Mouse (Mus musculus) bone marrow, adult 2 months (tissue): ENCODE results near the gene Plekha3. TPM values are rescaled to one million over a fixed set of nuclear protein-coding genes. Genes with fewer than 3 reads are reported as not detected.
A peak's percentile ranks its signal among the peaks of the same experiment; 100 is the strongest.

Source experiments
- H3K27ac ChIP-seq: fragments of 200-500 bp; 2 replicates; pipeline ENCODE4 v1.5.1; 2012; ENCODE audit warnings: low read depth, mild to moderate bottlenecking, control low read depth, inconsistent platforms, low read length; ENCODE audit not compliant: control insufficient read depth, poor library complexity, insufficient read depth
- H3K4me1 ChIP-seq: fragments of 200-500 bp; 2 replicates; pipeline ENCODE4 v1.6.1; 2011; ENCODE audit warnings: low read length; ENCODE audit not compliant: control insufficient read depth, insufficient read depth
- H3K4me3 ChIP-seq: fragments of 200-500 bp; replicated peaks from 2 replicates; pipeline ENCODE3; 2011; ENCODE audit warnings: mild to moderate bottlenecking, low read depth, low read length, control low read depth; ENCODE audit not compliant: control insufficient read depth
- CTCF ChIP-seq: fragments of 200-500 bp; IDR thresholded peaks from 2 replicates; pipeline ENCODE4 v1.5.1; 2011; ENCODE audit warnings: low read length, control low read depth; ENCODE audit not compliant: control insufficient read depth, insufficient read depth
- POLR2A ChIP-seq: fragments of 200-500 bp; IDR thresholded peaks from 2 replicates; pipeline ENCODE4 v1.6.1; 2011; ENCODE audit warnings: low read depth, mild to moderate bottlenecking, control low read depth, low read length, borderline replicate concordance; ENCODE audit not compliant: control insufficient read depth
- WGBS: fragments of 180-500 bp; shearing (Covaris S2); methylation state at CpG from one replicate; pipeline ENCODE4 v1.1.7; 2018; 5-methylcytosine and 5-hydroxymethylcytosine counted together
- polyA plus RNA-seq: library from polyadenylated mRNA; stranded (reverse); fragments of >200 nt; gene quantifications from 2 replicates; pipeline ENCODE4 v1.2.4, GENCODE M21; 2011; ENCODE audit warnings: low replicate concordance; ENCODE audit not compliant: missing spikeins, insufficient read depth, insufficient read length

Gene Plekha3
- polyA plus RNA-seq, 1 experiment = 8.5 TPM

DNA sequence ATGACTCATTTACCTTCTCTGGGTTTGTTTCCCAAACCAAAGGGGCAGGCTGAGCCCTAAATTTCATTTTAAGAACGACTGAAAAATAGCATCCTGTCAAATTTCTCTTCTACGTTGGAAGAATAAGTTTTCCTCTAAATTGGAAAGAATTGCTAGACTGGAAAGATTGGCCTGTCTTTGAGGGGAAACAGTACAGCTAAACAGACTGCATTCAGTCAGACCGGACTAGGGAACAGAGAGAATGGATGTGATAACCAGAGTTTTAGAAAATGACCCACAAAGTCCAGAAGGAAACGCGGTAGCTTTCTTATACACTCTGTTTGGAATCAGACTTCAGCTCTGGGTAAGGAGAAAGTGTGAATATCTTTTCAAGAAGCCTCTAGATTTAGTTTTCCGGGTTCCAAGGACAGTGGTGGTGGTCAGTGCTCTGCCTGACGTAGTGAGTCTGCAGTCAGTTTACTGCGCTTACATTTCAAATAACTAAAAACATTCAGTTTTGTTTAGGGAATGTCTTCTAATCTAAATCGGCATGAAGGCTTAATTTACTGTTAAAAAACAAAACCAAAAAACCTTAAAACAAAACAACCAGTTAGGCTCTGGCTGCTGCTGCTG is 2.8 kb upstream of the Plekha3 start:
- no peak overlapping the region for H3K27ac ChIP-seq
- 2% methylated on average over 9 of the region's 9 CpGs for WGBS
- H3K4me1 ChIP-seq = no peaks in the 10 kb centered on the region; the same call in 1 of the 2 replicates
- peak overlapping the region; percentile 87 for H3K4me3 ChIP-seq
- no peak for TF ChIP-seq POLR2A
- TF ChIP-seq CTCF = no peak

GRCm38 (mm10) chr2:76672966-76673392 is 2.1 kb upstream of the Plekha3 start, which contains the start of gene Fkbp7:
Gene Fkbp7, minus strand, starts transcription at chr2:76673116.
- 0% methylated on average over 17 of the region's 17 CpGs for WGBS
- peak within 1 kb of the TSS; percentile 87 for H3K4me3 ChIP-seq
- peak within 1 kb of the TSS; percentile 47; the same call in 1 of the 2 replicates for H3K27ac ChIP-seq
- H3K4me1 ChIP-seq = no peaks in the 10 kb centered on the region; the same call in 1 of the 2 replicates
- TF ChIP-seq POLR2A (peak; percentile 72), CTCF (no peak; the same call in 1 of the 2 replicates)

DNA sequence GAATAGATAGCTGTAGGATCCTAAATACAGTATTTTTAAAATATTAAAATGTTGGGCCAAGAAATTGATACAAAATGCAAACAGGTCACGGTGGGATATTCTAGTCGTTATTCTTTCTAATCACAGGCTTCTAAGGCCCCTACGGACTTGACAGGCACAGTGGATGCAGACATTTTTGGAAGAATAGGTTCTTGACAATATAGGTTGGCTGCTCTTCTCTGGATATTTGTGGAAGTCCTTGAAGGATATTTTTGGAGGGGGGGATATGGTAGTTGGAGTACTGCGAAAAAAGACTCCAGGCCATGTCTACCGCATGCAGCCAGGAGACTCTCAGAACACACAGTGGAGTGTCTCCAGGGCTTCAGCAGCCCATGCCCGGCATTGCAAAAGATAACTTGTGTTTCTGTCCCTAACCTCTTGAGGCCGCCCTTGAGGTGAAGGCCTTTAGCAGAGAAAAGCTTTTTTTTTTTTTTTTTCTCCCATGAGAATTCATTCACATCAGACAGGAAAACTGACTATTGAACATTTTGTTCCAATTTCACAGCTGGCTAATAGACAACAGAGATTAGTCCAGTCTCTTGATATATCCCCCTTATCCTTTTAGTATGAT is 1.5 kb upstream of the Plekha3 start:
- Histone ChIP-seq H3K4me3 (no peak overlapping the region), H3K27ac (no peak overlapping the region), H3K4me1 (no peaks in the 10 kb centered on the region; the same call in 1 of the 2 replicates)
- WGBS = 27% methylated on average over 7 of the region's 7 CpGs
- TF ChIP-seq POLR2A = no peak
- TF ChIP-seq CTCF = no peak

- Histone ChIP-seq H3K27ac (peak overlapping the region; percentile 36; the same call in 1 of the 2 replicates), H3K4me1 (no peaks in the 10 kb centered on the region; the same call in 1 of the 2 replicates), H3K4me3 (peak overlapping the region; percentile 81)
- WGBS = under 1% methylated on average over 38 of the region's 44 CpGs
- TF ChIP-seq POLR2A (no peak), CTCF (no peak)
Observed at GRCm38 (mm10) chr2:76675451-76675850, 370 bp downstream of the Plekha3 start.

GRCm38 (mm10) chr2:76675949-76676348 is 868 bp downstream of the Plekha3 start:
- H3K27ac ChIP-seq = no peak overlapping the region
- 22% methylated on average over 4 of the region's 4 CpGs for WGBS
- TF ChIP-seq POLR2A (no peak), CTCF (no peak)
- H3K4me3 ChIP-seq = no peak overlapping the region
- no peaks in the 10 kb centered on the region; the same call in 1 of the 2 replicates for H3K4me1 ChIP-seq

DNA sequence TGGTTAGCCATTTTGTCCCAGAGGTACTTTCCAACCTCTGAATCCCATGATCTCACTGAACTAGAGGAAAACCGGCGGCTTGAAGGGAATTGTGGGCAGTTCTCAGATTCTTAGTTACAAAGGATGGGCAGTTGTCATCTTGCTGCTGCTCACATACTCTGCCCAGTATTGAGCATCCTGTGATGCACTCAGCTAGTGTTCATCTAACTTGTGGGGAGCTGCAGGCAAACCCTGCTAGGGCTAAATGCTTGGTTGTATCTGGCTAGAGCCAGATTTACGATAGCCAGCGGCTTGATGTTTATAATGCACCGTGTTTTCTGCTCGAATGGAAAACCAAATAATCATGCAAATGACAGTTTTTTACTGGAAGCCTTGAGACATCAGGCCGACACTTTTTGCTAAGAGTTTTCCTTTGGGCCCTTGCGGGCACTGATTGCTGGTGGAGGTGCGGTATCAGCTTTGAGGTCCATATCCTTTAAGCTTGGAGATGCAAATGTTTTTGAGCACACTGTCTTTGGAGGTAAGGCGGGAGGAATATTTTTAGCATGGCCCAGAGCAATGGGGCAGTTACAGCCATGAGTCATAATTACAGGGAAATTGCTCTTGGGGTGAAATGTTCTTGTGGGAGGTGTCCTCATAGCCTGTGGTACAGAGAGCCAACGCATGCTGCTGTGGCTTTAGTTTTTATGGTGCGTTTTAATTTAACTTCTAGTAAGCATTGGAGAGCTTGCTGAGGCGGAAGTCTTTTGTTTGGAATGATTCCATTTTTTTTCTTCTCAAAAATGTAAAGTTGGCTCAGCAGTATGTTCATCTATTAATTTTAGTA is 1.5 kb downstream of the Plekha3 start:
- H3K4me3 ChIP-seq = no peak overlapping the region
- no peak overlapping the region for H3K27ac ChIP-seq
- no peaks in the 10 kb centered on the region; the same call in 1 of the 2 replicates for H3K4me1 ChIP-seq
- TF ChIP-seq CTCF = no peak
- TF ChIP-seq POLR2A = no peak
- 66% methylated on average over 13 of the region's 13 CpGs for WGBS

DNA sequence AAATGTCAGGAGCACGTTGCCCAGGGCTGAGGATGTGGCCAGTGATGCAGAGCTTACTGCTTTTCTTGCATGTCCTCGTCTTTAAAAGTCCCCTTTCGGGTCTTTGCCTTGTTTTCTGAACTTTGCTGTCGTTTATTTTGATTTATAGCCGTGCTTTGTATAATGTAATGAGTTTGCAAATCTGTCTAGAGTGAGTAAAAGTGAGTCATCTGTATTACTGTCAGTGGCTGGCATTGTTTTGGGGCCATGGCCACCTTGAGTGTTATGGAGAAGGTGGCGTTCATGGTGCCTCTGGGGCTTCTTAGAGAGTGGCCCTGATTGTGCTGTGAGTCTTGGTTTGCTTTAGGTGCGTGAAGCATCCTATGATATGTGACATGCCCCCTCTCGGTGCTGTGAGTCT is 7.2 kb downstream of the Plekha3 start:
- Histone ChIP-seq H3K4me3 (no peak overlapping the region), H3K27ac (no peak overlapping the region), H3K4me1 (no peaks in the 10 kb centered on the region)
- 86% methylated on average over 8 of the region's 8 CpGs for WGBS
- TF ChIP-seq POLR2A (no peak), CTCF (no peak)

DNA sequence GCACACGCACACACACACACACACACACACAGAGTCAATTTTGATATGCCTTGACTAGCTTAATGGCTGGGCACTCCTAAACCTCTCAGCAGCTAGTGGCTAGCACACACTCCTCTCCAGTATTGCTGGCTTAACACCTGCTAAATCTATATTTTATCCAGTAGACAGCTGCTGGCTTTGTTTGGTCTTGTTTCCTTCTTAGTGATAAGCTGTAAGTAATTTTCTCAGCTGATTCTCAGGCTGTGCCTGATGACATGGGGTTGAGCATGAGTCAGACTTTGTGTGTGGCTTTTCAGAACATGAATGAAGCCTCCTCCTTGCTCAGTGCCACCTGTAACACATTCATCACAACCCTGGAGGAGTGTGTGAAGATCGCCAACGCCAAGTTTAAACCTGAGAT is 11.9 kb downstream of the Plekha3 start:
- no peaks in the 10 kb centered on the region; the same call in 1 of the 2 replicates for H3K4me1 ChIP-seq
- 91% methylated on average over 3 of the region's 3 CpGs for WGBS
- no peak overlapping the region for H3K4me3 ChIP-seq
- TF ChIP-seq CTCF (no peak), POLR2A (no peak)
- no peak overlapping the region for H3K27ac ChIP-seq
